ENCODE assay signal across 10 mouse cellular contexts in genomic region chr13:49372370-49373060, GRCm38 (mm10). TPM values are rescaled to one million over a fixed set of nuclear protein-coding genes. Genes with fewer than 3 reads are reported as not detected.
DNase-seq lines count a peak whose midpoint lies in the region; ATAC-seq and TF ChIP-seq lines count a peak whose summit lies in the region.
"Had no signal": no experiment of that assay in that cellular context is flagged by ENCODE, and none has a peak within 500 bp of the region (broad histone marks: within the 10 kb centered on the region; RNA-seq: fewer than 3 reads in every experiment).

No protein-coding gene starts in this region.

- no peak overlapping the region for H3K9ac ChIP-seq in hindbrain, embryonic 15.5 days
- no peak overlapping the region for H3K9ac ChIP-seq in hindbrain, embryonic 14.5 days
- 0 out of 2 replicates have a peak overlapping the region, but pooled peaks have one; percentile 14 for H3K9ac ChIP-seq in heart, embryonic 16.5 days (ENCODE audit: low read length)
- H3K9ac ChIP-seq in stomach, embryonic 16.5 days (ENCODE audit: low read length) = peak overlapping the region; percentile 14; the same call in 1 of the 2 replicates
- H3K9ac ChIP-seq in midbrain, embryonic 13.5 days (replicated peaks) = no peak overlapping the region
- H3K9ac ChIP-seq: limb, embryonic 15.5 days had no signal

- peaks cover 36% of the 10 kb centered on the region for H3K36me3 ChIP-seq in hindbrain, embryonic 15.5 days
- H3K36me3 ChIP-seq in hindbrain, embryonic 14.5 days (replicated peaks; ENCODE audit: control insufficient read depth, insufficient read depth) = peaks cover 64% of the 10 kb centered on the region
- H3K36me3 ChIP-seq in spleen, adult 2 months (ENCODE audit: control insufficient read depth, insufficient read depth, low read length) = peaks cover 13% of the 10 kb centered on the region
- H3K36me3 ChIP-seq in heart, embryonic 16.5 days (ENCODE audit: control insufficient read depth, insufficient read depth) = peaks cover 20% of the 10 kb centered on the region
- H3K36me3 ChIP-seq in stomach, embryonic 16.5 days (ENCODE audit: control insufficient read depth, insufficient read depth, low read length) = peaks cover 11% of the 10 kb centered on the region; the same call in 1 of the 2 replicates
- peaks cover 64% of the 10 kb centered on the region for H3K36me3 ChIP-seq in midbrain, embryonic 13.5 days

- WGBS in hindbrain, embryonic 15.5 days = 89% methylated on average over 9 of the region's 9 CpGs
- WGBS in hindbrain, embryonic 14.5 days = 94% methylated on average over 9 of the region's 9 CpGs
- WGBS in spleen, adult 2 months = 92% methylated on average over 9 of the region's 9 CpGs
- WGBS in heart, embryonic 16.5 days = 81% methylated on average over 9 of the region's 9 CpGs
- 88% methylated on average over 9 of the region's 9 CpGs for WGBS in stomach, embryonic 16.5 days
- WGBS in midbrain, embryonic 13.5 days = 92% methylated on average over 9 of the region's 9 CpGs

- no peak for TF ChIP-seq CTCF in spleen, adult 2 months (IDR thresholded peaks at IDR 0.05; ENCODE audit: extremely low read depth, insufficient read depth, insufficient read length, insufficient replicate concordance)

- ATAC-seq in hindbrain, embryonic 15.5 days (ENCODE audit: low FRiP score, low read depth) = no peak
- no peak for ATAC-seq in hindbrain, embryonic 14.5 days (ENCODE audit: low FRiP score)
- no peak for ATAC-seq in heart, embryonic 16.5 days (replicated peaks; ENCODE audit: extremely low read depth, insufficient read depth, low FRiP score)
- no peak for ATAC-seq in stomach, embryonic 16.5 days (ENCODE audit: insufficient read depth, low FRiP score)
- no peak for ATAC-seq in midbrain, embryonic 13.5 days

- H3K27ac ChIP-seq in hindbrain, embryonic 15.5 days (replicated peaks) = 0 out of 2 replicates have a peak overlapping the region, but pooled peaks have one; percentile 8
- H3K27ac ChIP-seq in hindbrain, embryonic 14.5 days = no peak overlapping the region
- H3K27ac ChIP-seq in spleen, adult 2 months (ENCODE audit: insufficient read depth, low read length) = peak overlapping the region; percentile 2; the same call in 1 of the 2 replicates
- H3K27ac ChIP-seq in heart, embryonic 16.5 days (ENCODE audit: low read length) = peak overlapping the region; percentile 88
- peak overlapping the region; percentile 55; the same call in 1 of the 2 replicates for H3K27ac ChIP-seq in stomach, embryonic 16.5 days (ENCODE audit: low read length)
- H3K27ac ChIP-seq in midbrain, embryonic 13.5 days = no peak overlapping the region
- H3K27ac ChIP-seq: limb, embryonic 15.5 days had no signal

- no peaks in the 10 kb centered on the region for H3K27me3 ChIP-seq in hindbrain, embryonic 15.5 days
- H3K27me3 ChIP-seq in hindbrain, embryonic 14.5 days (ENCODE audit: control insufficient read depth, insufficient read depth, low read length) = no peaks in the 10 kb centered on the region
- no peaks in the 10 kb centered on the region for H3K27me3 ChIP-seq in spleen, adult 2 months (ENCODE audit: control insufficient read depth, insufficient read depth, low read length)
- H3K27me3 ChIP-seq in heart, embryonic 16.5 days (ENCODE audit: control insufficient read depth, insufficient read depth, low read length) = no peaks in the 10 kb centered on the region
- no peaks in the 10 kb centered on the region for H3K27me3 ChIP-seq in stomach, embryonic 16.5 days (ENCODE audit: control insufficient read depth, insufficient read depth, low read length)
- no peaks in the 10 kb centered on the region for H3K27me3 ChIP-seq in midbrain, embryonic 13.5 days
- H3K27me3 ChIP-seq: limb, embryonic 15.5 days had no signal

- H3K4me2 ChIP-seq in hindbrain, embryonic 15.5 days = no peak overlapping the region
- H3K4me2 ChIP-seq in hindbrain, embryonic 14.5 days (replicated peaks) = no peak overlapping the region
- no peak overlapping the region for H3K4me2 ChIP-seq in heart, embryonic 16.5 days (ENCODE audit: low read depth, low read length)
- no peak overlapping the region for H3K4me2 ChIP-seq in stomach, embryonic 16.5 days (ENCODE audit: low read depth, low read length)
- no peak overlapping the region for H3K4me2 ChIP-seq in midbrain, embryonic 13.5 days (replicated peaks)
- H3K4me2 ChIP-seq: limb, embryonic 15.5 days had no signal

- H3K9me3 ChIP-seq in hindbrain, embryonic 15.5 days = no peaks in the 10 kb centered on the region
- H3K9me3 ChIP-seq in hindbrain, embryonic 14.5 days (ENCODE audit: control insufficient read depth, low read length) = no peaks in the 10 kb centered on the region
- no peaks in the 10 kb centered on the region for H3K9me3 ChIP-seq in heart, embryonic 16.5 days (replicated peaks; ENCODE audit: control insufficient read depth, low read length)
- no peaks in the 10 kb centered on the region for H3K9me3 ChIP-seq in stomach, embryonic 16.5 days (replicated peaks; ENCODE audit: control insufficient read depth, low read length)
- H3K9me3 ChIP-seq in midbrain, embryonic 13.5 days = no peaks in the 10 kb centered on the region
- H3K9me3 ChIP-seq: limb, embryonic 15.5 days had no signal

- no peak overlapping the region for H3K4me3 ChIP-seq in hindbrain, embryonic 15.5 days
- H3K4me3 ChIP-seq in hindbrain, embryonic 14.5 days (replicated peaks; ENCODE audit: low read length) = no peak overlapping the region
- H3K4me3 ChIP-seq in spleen, adult 2 months (ENCODE audit: extremely low read depth, insufficient read depth, insufficient read length) = no peak overlapping the region
- no peak overlapping the region for H3K4me3 ChIP-seq in heart, embryonic 16.5 days (ENCODE audit: low read length)
- H3K4me3 ChIP-seq in stomach, embryonic 16.5 days (replicated peaks; ENCODE audit: low read length) = no peak overlapping the region
- no peak overlapping the region for H3K4me3 ChIP-seq in midbrain, embryonic 13.5 days (replicated peaks)
- H3K4me3 ChIP-seq: limb, embryonic 15.5 days had no signal

- no peak for TF ChIP-seq POLR2A in spleen, adult 2 months (IDR thresholded peaks at IDR 0.05; ENCODE audit: low read depth, low read length)

- no peak for DNase-seq in hindbrain, embryonic 14.5 days (ENCODE audit: low spot score)
- DNase-seq in spleen, adult 2 months (ENCODE audit: low read depth in 1 of 2, low spot score in 2 of 2) = no peak
- DNase-seq in spleen, postnatal 36 days (ENCODE audit: low spot score in 2 of 2) = no peak
- no peak for DNase-seq in testis, postnatal 10 days (ENCODE audit: low spot score)
- DNase-seq: cerebellum, adult 11-12 months had no signal

- no peaks in the 10 kb centered on the region for H3K4me1 ChIP-seq in hindbrain, embryonic 15.5 days (replicated peaks)
- no peaks in the 10 kb centered on the region for H3K4me1 ChIP-seq in hindbrain, embryonic 14.5 days (replicated peaks; ENCODE audit: control insufficient read depth, insufficient read depth, low read length)
- peaks cover 15% of the 10 kb centered on the region; the same call in 1 of the 2 replicates for H3K4me1 ChIP-seq in spleen, adult 2 months (ENCODE audit: control insufficient read depth, insufficient read depth, insufficient read length)
- peaks cover 29% of the 10 kb centered on the region for H3K4me1 ChIP-seq in heart, embryonic 16.5 days (ENCODE audit: control insufficient read depth, insufficient read depth, low read length)
- H3K4me1 ChIP-seq in stomach, embryonic 16.5 days (ENCODE audit: control insufficient read depth, insufficient read depth, low read length) = peaks cover 17% of the 10 kb centered on the region; the same call in 1 of the 2 replicates
- peaks cover 7% of the 10 kb centered on the region; the same call in 1 of the 2 replicates for H3K4me1 ChIP-seq in midbrain, embryonic 13.5 days (replicated peaks)

RNA-seq across cellular contexts. Expression of gene Bicd2, which starts 31.1 kb away (rescaled TPM):
- polyA plus RNA-seq in hindbrain, embryonic 15.5 days (2015; fragmentation: Nextera tagmentation; extraction: Ambion mirVana) = 28.7 and 28.9 TPM in 2 replicates
- polyA plus RNA-seq in hindbrain, embryonic 14.5 days (2014; fragmentation: Nextera tagmentation; extraction: Ambion mirVana) = 30.7 and 33.3 TPM in 2 replicates
- 19.4 and 21.0 TPM in 2 replicates for polyA plus RNA-seq in spleen, adult 2 months (2012; rRNA removed)
- 55.9 and 59.8 TPM in 2 replicates for polyA plus RNA-seq in heart, embryonic 16.5 days (2015; fragmentation: Nextera tagmentation; extraction: Ambion mirVana)
- polyA plus RNA-seq in stomach, embryonic 16.5 days (2015; fragmentation: Nextera tagmentation; extraction: Ambion mirVana) = 26.5 and 26.7 TPM in 2 replicates
- polyA plus RNA-seq in midbrain, embryonic 13.5 days (2015; fragmentation: Nextera tagmentation; extraction: Ambion mirVana) = 24.0 and 26.6 TPM in 2 replicates

RNA-seq across cellular contexts. Expression of gene Ippk, which starts 48.5 kb away (rescaled TPM):
- polyA plus RNA-seq in hindbrain, embryonic 15.5 days (2015; fragmentation: Nextera tagmentation; extraction: Ambion mirVana) = 12.3 and 13.2 TPM in 2 replicates
- polyA plus RNA-seq in hindbrain, embryonic 14.5 days (2014; fragmentation: Nextera tagmentation; extraction: Ambion mirVana) = 13.4 and 13.7 TPM in 2 replicates
- polyA plus RNA-seq in spleen, adult 2 months (2012; rRNA removed) = 1.8 and 2.2 TPM in 2 replicates
- 11.1 and 11.8 TPM in 2 replicates for polyA plus RNA-seq in heart, embryonic 16.5 days (2015; fragmentation: Nextera tagmentation; extraction: Ambion mirVana)
- 20.0 and 20.8 TPM in 2 replicates for polyA plus RNA-seq in stomach, embryonic 16.5 days (2015; fragmentation: Nextera tagmentation; extraction: Ambion mirVana)
- 14.2 and 14.9 TPM in 2 replicates for polyA plus RNA-seq in midbrain, embryonic 13.5 days (2015; fragmentation: Nextera tagmentation; extraction: Ambion mirVana)

RNA-seq across cellular contexts. Expression of gene Fgd3, which starts 52.4 kb away (rescaled TPM):
- 1.6 and 1.9 TPM in 2 replicates for polyA plus RNA-seq in hindbrain, embryonic 15.5 days (2015; fragmentation: Nextera tagmentation; extraction: Ambion mirVana)
- 1.5 and 2.2 TPM in 2 replicates for polyA plus RNA-seq in hindbrain, embryonic 14.5 days (2014; fragmentation: Nextera tagmentation; extraction: Ambion mirVana)
- polyA plus RNA-seq in spleen, adult 2 months (2012; rRNA removed) = 21.3 and 22.0 TPM in 2 replicates
- 0.22 and 0.29 TPM in 2 replicates for polyA plus RNA-seq in heart, embryonic 16.5 days (2015; fragmentation: Nextera tagmentation; extraction: Ambion mirVana)
- polyA plus RNA-seq in stomach, embryonic 16.5 days (2015; fragmentation: Nextera tagmentation; extraction: Ambion mirVana) = 0.40 and 0.51 TPM in 2 replicates
- polyA plus RNA-seq in midbrain, embryonic 13.5 days (2015; fragmentation: Nextera tagmentation; extraction: Ambion mirVana) = 1.8 TPM in 2 replicates

Comparison
In these comparisons a context has a peak if more than half of its experiments do, and no peak if none do; other contexts are left out.
1. H3K27ac ChIP-seq: peak in hindbrain, embryonic 15.5 days (single experiment), spleen, adult 2 months (single experiment), heart, embryonic 16.5 days (single experiment) and stomach, embryonic 16.5 days (single experiment); none in hindbrain, embryonic 14.5 days (single experiment) and midbrain, embryonic 13.5 days (single experiment).
2. H3K9ac ChIP-seq: peak in heart, embryonic 16.5 days (single experiment) and stomach, embryonic 16.5 days (single experiment); none in hindbrain, embryonic 15.5 days (single experiment), hindbrain, embryonic 14.5 days (single experiment) and midbrain, embryonic 13.5 days (single experiment).